Mouse (Mus musculus): ENCODE results near the gene Col4a3bp.

DNA sequence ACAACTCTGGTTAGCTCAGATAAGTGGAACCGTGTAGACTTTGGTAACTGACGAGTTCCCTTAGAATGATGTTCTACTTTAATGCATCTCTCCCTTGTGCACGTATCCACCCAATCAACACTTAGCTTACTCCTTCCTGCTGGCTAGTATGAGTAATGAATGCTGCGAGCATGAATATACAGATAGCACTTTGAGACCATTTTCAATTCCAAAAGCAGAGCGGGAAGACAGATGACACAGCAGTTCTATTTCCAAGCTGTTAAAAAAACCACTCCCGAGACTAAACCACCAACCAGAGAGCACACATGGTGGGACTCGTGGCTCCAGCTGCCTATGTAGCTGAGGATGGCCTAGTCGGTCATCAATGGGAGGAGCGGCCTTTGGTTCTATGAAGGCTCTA is 110.6 kb downstream of the Col4a3bp start:
- TF ChIP-seq CTCF (IDR thresholded peaks at IDR 0.05; ENCODE audit: borderline replicate concordance, extremely low read depth, insufficient read depth, insufficient read length) (no peak), POLR2A (IDR thresholded peaks at IDR 0.05; ENCODE audit: borderline replicate concordance, extremely low read depth, insufficient read depth, insufficient read length, poor library complexity, severe bottlenecking) (no peak)
